Mouse (Mus musculus) left cerebral cortex, adult 18-20 months (tissue): ENCODE results near the gene Zcchc2. TPM values are rescaled to one million over a fixed set of nuclear protein-coding genes. Genes with fewer than 3 reads are reported as not detected.

Source experiments
- DNase-seq, 2 experiments: peaks; one replicate each; pipeline ENCODE4 v3.0.0; 2021 to 2022; ENCODE audit warnings: low spot score in 2 of 2, mixed read lengths in 1 of 2
- long read RNA-seq, 2 experiments: library from polyadenylated mRNA; stranded (forward); transcript quantifications; one replicate each; pipeline ENCODE4 v2.0.0; 2021
- total RNA-seq, 2 experiments: library from RNA; stranded (reverse); gene quantifications; 2 replicates each; pipeline ENCODE4 v1.2.3; 2021

The Zcchc2 gene
- total RNA-seq = 10 to 100 TPM; 22.2 to 24.0 TPM
- long read RNA-seq, experiment 1, partial matches to known transcripts = 6 of 18 reads
- long read RNA-seq, experiment 1, other reads (novel, unspliced or antisense) = 12 of 18 reads
- long read RNA-seq, experiment 2, partial matches to known transcripts = 1 of 9 reads
- long read RNA-seq, experiment 2, other reads (novel, unspliced or antisense) = 8 of 9 reads

DNA sequence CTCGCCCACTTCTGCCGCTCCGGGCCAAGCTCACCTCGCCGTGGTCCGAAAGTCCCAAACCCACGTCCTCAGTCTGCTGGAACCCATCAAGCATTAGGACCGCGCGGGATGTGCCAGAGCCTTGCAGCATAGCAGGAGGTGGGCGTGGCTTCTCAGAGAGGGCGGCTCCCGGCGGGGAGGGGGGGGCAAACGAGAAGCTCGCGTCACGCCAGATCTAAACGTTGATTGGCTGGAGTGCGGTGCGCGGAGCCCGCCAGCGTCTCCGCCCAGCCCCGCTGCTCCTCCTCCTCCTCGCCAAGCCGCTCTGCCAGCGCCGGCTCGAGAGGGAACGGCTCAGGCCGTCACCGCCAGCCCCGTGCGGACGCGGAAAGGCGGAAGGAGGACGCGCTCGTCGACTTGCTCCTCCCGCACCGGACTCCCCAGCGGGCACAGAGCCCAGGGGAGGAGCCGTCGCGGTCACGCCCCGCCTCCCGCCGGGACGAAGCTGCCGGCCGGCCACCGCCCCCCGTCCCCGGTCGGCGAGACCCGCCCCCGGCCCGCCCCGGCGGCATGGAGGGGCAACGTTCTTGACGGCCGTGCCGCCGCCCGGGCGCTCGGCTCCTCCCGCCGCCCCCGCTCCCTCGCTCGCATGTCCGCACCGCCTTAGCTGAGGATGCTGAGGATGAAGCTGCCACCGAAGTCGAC, at the start of gene Zcchc2:
TSS of gene Zcchc2 (plus strand) at position 269 of the 684 bp plus-strand sequence.
- DNase-seq = peak; percentile 99

DNA sequence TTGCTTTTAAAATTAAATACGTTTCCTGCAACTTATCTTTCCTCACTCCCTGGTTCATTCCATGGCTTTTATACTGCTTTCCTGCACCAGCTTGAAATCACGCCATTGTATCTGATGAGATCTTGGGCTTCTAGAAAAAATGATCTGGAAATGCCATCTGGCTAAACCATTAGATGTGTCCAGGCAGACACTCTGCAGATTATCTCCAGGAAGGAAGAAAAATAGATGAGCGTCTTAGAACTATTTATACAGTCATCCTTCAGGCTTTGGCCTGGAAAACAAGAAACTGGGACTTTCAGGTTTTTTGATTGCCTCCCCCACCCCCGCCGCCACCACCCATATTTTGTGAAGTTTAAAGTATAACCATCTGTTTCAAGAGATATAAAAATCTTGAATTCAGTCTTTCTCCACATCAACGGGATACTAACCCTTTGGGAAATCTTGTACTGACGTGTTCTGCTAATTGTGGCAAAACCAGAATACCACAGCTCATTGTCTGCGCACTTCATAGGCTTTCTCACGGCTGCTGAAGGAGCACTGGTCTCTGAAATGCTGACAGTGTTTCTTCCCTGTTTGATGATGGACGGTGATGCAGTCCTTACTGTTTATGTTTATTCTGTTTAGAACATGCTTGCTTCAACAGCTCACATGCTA, 45.2 kb upstream of the Zcchc2 start:
- peak in 1 of 2 experiments; percentile 41 for DNase-seq

DNA sequence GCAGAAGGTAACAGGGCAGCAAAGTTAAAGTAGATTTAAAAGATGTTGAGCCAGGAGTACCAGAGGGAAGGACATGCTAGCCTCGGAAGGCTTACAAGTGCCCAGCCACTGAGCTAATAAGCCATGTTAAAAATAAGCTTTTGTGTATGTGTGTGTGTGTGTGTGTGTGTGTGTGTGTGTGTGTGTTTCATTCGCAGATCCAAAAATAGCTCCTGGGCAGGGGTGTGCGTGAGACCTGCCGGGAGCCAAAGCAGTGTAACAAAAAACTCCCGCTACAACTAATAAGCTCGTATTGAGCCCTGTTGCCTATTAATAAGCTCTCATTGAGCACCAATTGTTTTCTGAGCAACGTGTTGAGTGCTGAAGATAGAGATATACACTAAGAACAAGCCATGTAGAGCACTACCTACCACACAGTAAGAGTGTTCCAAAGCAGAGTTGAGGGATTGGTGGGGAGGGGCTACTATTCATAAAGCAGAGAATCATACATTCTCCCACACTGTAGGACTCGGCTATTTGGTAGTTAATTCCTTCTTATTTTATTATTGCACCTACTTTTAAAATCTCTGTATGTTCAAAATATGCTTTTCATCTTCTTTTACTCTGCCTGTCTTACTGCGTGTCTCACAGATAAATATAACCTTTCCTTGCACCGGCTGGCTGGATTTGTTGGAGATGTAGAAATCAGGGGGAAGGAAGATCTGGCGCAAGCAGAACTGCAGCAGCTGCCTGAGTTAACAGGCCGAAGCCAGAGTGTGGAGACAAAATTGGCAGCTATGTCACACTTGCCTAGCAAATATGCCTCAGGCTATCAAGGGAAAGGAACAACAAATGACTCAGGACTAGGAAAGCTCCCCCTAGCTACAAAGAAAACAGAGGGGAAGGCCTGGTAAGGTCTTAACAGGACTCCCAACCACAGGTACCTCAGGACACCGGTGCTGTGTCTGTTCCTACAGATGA, 43.3 kb upstream of the Zcchc2 start:
- peak; percentile 60 to 75 for DNase-seq

DNA sequence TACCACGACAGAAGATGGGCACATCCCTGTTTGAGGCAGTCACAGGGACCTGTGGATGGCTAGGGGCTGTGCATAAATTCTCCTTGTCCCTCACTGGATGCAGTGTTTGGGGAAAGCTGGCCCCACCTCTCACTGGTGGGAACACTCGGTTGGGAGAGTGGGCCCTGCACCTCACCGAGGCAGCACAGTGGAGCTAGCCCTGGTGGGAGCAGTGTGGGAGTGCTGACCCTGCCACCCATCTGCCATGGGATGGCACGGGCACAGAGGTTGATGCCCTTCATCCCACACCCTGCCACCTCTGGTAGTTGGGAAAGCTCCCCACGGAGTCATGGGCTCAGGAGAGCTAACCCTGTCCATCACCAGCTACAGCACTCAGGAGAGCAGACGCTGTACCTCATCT, 41.9 kb upstream of the Zcchc2 start:
- DNase-seq = no peak

DNA sequence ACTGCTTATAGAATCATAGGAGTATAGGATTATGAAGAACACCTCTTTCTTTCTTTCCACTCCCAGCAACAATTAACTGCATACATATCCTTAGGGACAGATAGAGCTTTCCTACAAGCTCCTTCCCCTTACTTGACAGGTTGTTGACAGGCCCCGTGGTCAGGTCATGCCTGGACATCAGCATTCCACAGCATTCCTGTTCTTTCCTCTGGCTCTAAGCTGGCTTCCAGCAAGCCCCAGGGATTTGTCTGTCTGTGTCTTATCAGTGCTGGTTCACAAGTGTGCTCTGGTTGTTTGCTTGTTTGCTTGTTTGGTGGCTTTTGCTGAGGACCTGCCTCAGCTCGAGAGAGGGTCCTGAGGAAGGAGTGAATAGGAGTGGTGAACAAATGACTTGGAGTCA, 36.6 kb upstream of the Zcchc2 start:
- DNase-seq = no peak

DNA sequence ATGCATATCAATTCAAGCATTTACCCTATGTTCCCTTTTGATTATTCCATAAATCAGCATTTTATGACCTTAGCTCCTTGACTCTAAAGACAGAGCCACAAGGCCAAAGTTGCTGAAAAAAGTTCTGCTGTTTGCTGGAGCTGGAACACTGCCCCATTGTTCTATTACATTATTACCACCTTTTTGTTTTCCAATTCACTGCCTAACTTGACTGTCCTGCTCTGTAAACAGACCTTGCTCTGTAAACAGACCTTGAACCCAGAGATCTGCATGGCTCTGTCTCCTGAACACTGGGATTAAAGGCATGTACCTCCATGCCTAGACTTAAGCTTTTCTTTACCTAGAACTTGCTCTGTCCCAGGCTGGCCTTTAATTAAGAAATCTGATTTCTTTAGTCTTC, 36.2 kb upstream of the Zcchc2 start:
- DNase-seq = no peak

DNA sequence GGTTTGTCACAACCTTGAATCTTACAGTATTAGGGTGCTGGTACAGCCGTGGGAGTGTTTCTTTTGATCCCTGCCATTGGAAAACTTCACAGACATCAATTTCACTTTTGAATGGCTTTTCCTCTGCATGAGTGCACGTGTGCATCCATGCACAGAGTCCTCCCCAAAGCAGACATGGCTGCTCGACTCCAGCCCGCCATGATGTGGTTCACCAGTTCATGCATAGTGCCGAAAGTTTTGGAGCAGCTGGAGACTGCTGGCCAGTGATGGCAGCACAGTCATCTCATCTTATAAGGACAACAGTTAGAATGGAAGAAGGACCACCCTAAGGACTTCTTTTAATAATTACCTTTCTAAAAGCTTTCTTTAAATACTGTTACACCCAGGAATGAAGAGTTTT, 34.1 kb upstream of the Zcchc2 start:
- DNase-seq = no peak

DNA sequence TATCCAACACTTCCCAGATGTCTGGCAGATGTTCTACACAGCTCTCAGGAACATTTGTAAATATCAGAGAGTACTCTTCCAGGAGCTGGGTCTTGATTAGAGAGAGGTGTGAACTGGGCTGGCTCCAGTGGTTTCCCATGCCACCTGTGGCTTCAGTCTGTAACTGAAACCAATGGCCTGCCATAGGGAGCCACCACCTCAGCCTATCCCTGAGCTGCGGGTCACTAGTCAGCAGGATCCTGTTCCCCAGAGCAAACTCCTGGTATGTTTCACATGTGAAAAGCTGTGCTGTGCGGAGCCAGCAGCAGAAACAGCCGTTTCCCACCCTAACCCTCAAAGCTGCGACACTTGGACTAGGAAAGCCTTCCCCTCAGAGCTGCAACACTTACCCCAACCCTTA, 28.7 kb upstream of the Zcchc2 start:
- DNase-seq = no peak

DNA sequence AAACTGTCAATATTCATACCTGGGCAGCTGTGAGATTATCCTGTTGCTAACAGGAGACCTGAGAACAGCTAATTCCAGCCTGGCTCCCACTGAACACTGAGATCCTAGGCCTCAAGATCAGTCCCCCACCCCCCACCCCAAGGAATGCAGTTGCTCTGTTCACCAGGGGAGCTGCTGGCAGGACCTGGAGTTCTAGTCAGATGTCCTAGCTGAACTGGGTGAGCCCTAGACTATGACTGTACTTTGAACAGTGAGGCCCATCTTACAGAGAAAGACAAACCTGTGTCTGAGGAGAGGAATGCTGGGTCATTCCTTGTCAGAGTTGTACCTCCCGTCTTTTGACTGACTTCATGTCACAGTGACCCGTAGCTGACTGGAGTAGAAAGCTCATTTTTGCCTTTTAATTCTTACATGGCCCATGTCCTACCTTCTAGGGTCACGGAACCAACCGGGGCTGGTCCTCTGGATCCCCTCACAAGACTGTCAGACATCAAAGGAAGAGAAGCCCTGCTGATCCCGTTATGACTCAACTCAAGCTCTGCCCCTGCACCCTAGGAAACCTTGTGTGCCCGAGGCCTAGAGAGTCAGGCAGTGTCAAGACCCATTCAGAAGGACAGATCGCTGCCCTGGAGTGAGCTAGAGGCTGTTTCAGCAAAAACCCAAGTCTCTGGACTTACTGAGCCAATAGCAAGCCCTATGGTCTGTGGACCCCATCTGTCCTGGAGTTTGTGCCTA, 28.0 kb upstream of the Zcchc2 start:
- no peak for DNase-seq

DNA sequence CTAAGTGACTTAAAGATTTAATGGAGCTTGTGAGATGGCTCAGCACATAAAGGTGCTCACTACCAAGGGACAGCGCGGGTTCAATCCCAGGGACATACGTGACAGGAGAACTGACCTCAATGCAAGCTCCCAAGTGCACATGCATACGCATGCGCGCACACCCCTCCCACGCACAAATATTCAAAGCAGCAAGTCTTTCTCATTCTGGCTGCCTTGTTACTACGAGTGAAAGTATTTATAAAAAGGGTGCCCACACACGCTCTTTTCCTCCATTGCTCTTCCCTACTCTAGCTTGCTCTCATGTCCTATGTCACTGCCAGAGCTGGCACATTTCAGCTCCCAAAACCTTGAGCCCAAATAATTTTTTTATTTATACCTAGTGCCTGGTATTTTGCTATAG, 27.4 kb upstream of the Zcchc2 start:
- no peak for DNase-seq

DNA sequence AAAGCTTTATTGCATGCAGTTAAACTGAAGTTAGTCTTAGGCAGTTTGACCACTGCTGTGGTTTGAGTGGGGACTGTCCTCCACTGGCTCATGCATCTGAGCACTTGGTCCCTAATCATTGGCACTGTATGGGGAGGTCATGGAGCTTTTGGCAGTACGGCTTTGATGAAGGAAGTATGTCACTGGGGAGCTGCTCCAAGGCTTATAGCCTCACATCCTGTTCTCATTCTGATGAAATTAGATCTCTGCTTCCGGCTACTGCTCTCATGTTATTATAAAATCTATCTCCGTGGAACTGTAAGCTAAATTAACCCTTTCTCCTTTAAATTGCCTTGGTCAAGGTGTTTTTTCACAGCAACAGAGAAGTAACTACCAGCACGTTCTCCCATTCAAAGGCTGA, 25.7 kb upstream of the Zcchc2 start:
- no peak for DNase-seq

DNA sequence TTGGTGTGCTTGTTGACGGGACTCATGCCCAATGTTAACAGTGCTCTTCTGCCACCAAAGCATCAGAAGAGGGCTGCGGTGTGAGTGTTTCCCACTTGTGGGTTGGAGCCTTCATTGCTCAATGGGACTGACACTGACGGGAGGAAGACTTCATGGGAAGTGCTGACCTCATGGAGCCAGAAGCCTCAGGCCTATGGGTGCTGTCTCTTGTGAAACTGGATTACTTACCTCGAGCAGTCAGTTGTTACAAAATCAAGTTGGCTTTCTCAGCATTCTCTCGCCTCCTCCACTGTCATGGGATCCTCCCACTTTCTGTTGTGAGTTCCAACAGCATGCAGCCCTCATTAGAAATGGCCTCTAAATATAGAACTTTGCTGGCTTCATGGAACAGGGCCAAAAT, 25.0 kb upstream of the Zcchc2 start:
- DNase-seq = no peak

DNA sequence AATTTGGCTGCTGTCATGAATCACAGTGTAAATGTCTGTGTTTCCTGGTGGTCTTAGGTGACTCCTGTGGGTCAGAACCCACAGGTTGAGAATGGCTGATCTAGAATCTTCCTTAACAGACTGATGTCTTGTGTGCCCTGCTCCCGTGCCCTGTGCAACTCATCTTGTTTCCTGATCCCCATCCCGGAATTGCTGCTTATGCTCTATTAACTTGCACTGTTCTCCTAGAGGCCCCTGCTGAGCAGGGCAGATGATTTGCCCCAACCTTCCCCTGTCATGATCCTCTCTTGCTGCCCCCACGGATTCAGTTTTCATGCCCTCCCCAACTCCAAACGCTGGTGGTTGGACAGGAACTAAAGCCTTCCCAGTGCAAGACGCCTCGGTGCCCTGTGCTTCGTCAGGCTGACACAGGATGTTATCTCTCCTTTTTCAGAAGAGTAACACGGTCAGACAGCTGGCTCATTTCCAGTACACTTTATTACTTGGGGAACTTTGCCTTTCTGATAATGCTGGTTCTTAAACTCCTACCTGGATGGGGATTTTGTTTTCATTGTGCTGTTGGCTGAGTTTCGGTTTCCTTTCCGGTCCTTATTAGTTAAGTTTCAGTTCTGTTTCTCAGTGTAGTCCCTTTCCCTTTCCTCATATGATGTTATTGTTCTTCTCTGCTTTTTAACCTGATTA, 18.6 kb upstream of the Zcchc2 start:
- no peak for DNase-seq

DNA sequence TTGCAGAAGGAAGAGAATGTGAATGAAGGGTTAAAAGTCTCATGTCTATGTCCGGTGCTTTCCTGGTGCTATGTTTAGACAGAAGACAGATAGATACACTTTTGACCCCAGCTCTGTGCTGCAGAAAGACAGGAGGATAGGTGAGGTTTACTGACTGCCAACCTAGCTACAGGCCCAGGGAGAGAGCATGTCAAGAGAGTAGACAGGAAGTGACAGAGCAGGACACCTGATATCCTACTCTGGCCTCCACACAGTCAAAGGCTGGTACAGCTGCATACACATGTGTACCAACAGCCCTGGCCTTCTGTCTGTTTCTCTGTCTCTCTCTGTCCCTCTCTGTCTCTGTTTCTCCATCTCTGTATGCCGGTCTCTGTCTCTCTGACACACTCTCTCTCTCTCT, 16.2 kb upstream of the Zcchc2 start:
- no peak for DNase-seq

DNA sequence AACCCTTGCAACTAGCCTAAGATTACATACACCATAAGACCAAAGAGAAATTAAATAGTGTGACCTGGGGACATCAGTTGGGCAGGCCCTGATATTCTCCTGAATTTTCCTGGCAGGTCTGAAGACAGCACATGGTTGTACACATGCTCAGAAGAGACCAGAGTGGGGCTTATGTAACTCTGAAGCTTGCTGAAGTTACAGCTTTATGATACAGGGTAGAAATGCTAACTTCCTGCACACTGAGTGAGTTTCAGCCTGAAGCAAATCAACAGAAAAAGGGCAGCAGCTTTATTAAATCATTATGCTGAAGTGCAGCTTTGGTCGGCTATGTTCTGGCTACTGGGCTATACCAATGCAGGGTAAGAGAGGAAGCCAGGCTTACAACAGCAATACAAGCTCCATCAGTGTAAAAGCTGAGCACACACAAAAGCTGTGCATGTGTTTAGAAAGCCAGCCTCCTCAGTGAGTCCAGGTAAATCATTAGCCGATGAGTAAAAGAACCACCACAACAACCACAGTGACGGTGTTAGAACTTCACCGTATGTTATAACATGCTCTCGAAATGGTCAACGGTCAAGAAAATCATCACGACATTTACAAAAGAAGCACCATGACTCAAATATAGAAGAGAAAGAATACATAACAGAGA, 12.6 kb upstream of the Zcchc2 start:
- DNase-seq = no peak

DNA sequence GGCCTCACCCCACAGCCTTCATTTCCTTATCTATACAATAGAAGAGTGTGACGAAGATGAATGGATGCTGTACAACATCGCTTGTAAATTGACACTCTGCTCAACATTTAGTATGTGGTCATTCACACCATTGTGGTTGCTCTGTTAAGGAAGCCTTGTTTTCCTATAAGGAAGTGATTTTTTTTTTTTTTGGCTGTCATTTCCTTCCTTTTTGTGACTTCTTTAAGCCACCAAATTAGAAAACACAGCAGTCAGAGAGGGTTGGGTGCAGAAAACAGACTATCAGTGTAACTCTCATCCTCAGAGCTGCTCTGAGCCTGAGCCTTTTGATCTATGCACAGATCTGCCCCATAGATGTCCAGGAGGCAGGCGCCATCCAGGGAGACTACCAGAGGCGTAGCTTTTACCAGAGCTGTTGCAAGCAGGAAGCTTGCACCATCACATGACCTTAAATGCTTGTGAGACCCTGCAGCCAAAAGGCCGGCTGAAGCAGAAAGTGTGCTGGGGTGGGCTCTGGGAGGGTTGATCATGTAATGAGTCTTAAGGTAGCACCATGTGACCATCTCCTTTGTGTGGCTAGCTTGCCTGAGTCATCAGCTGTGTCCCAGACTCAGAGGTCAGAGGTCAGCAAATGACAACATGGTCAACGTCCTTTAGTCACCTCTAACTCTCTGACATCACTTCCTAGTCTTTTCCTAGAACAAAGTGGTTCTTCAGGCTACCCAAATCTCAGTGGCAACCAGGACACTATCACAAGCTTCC, 9.2 kb upstream of the Zcchc2 start:
- no peak for DNase-seq

DNA sequence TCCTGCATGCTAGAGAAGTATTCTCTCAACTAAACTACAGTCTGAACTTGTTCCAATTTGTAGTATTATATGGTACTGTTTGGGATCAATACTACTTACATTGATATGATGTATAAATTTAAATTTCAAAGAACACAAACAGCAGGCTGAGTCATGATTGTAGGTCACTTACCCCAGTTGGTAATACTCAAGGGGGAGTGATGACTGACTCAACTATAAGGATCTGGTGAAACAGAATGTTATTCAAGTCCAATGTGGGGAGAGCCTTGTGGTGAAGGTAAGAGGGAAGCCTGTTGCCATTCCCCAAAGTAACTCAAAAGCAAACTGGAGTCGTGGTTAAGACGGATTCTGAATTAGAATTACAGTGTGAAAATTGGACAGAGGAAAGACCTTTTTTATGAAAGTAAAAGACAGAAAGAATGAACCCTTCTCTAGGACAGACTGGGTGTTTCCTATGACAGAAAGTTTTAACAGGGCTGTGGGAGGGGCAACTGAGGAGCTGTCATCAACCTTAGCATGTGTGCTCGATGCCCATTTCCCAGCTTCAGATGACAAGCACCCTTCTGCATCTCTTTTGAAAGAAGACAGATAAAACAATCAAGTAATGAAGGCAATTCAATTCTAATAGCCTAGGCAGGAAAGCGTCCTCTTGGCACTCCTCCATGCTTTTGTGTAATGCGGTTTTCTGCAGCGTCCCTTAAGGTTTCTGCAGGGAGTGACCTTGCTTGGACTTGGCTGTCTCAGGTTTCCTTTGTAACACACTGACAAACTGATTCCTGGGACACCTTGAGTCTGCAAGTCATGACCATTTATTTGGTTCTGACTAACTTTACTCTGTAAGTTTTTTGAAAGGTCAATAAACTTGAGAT, 7.5 kb upstream of the Zcchc2 start:
- DNase-seq = no peak

DNA sequence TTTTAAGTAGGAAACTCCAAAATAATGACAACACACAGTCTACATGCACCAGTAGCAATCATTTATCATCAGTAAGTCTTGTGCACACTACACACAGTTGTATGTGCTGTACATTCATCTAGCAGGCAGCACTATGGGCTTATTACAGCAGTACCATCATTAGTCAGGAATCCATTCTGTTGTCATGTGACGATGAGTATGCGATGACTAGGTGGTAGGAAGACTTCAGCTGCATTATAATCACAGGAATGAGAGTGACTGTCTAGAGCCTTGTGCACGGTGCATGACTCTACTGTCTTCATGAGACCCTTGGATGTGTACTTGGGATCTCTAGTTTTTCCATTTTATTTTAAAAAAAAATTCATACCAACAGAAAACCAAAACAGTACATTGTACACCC, 6.0 kb upstream of the Zcchc2 start:
- no peak for DNase-seq
